Mouse (Mus musculus) kidney, embryonic 14.5 days (tissue): Measurements from ENCODE around the gene Ank2. TPM values are rescaled to one million over a fixed set of nuclear protein-coding genes. Genes with fewer than 3 reads are reported as not detected.
A peak's percentile ranks its signal among the peaks of the same experiment; 100 is the strongest.
"Not testable (repeated sequence)": the region's sequence is repeated elsewhere in the genome, so short reads cannot be mapped to it uniquely, and the experiment has no call there.

Source experiments
- ATAC-seq: fragments of 200-750 bp; cut with Nextera tagmentation; 2 replicates; pipeline ENCODE4 v1.8.0; 2017; ENCODE audit warnings: moderate number of reproducible peaks, mild to moderate bottlenecking, moderate TSS enrichment, moderate library complexity; ENCODE audit not compliant: low FRiP score, low TSS enrichment
- H3K27ac ChIP-seq: fragments of 300-500 bp; sonication (generic); 2 replicates; pipeline ENCODE4 v1.5.1; 2014; ENCODE audit warnings: low read depth, mild to moderate bottlenecking, low read length, moderate library complexity, mixed read lengths
- H3K27me3 ChIP-seq: fragments of 300-500 bp; sonication (generic); 2 replicates; pipeline ENCODE4 v1.6.1; 2014; ENCODE audit warnings: mild to moderate bottlenecking, low read length; ENCODE audit not compliant: control insufficient read depth, insufficient read depth
- H3K36me3 ChIP-seq: fragments of 300-500 bp; sonication (generic); 2 replicates; pipeline ENCODE4 v1.6.1; 2014; ENCODE audit warnings: low read length, mixed read lengths; ENCODE audit not compliant: control insufficient read depth, insufficient read depth
- H3K4me1 ChIP-seq: fragments of 300-500 bp; sonication (generic); 2 replicates; pipeline ENCODE4 v1.6.1; 2014; ENCODE audit warnings: low read length, mixed read lengths; ENCODE audit not compliant: control insufficient read depth, insufficient read depth
- H3K4me2 ChIP-seq: fragments of 300-500 bp; sonication (generic); replicated peaks from 2 replicates; pipeline ENCODE4 v1.6.1; 2014; ENCODE audit warnings: low read depth, mild to moderate bottlenecking, low read length
- H3K4me3 ChIP-seq: fragments of 300-500 bp; sonication (generic); 2 replicates; pipeline ENCODE4 v1.5.1; 2014; ENCODE audit warnings: mild to moderate bottlenecking, low read length
- H3K9ac ChIP-seq: fragments of 300-500 bp; sonication (generic); 2 replicates; pipeline ENCODE4 v1.6.1; 2014; ENCODE audit warnings: low read depth, mild to moderate bottlenecking, low read length, moderate library complexity
- H3K9me3 ChIP-seq: fragments of 300-500 bp; sonication (generic); 2 replicates; pipeline ENCODE4 v1.6.1; 2016; ENCODE audit warnings: low read length; ENCODE audit not compliant: control insufficient read depth
- WGBS: fragments of 180-500 bp; shearing (Covaris S2); extraction: QIAGEN DNeasy Blood & Tissue Kit; methylation state at CpG from one replicate; pipeline ENCODE4 v1.1.7; 2014; 5-methylcytosine and 5-hydroxymethylcytosine counted together
- polyA plus RNA-seq: library from polyadenylated mRNA; unstranded; fragments of >200 nt; fragmentation: Nextera tagmentation; extraction: Ambion mirVana; gene quantifications from 2 replicates; pipeline ENCODE4 v1.2.1, GENCODE M21; 2014

Gene Ank2
- polyA plus RNA-seq, 1 experiment from 2014 or later: 11.5 TPM

- 17% methylated on average over 23 of the region's 23 CpGs for WGBS
- no peak overlapping the region for H3K27ac ChIP-seq
Observed at GRCm38 (mm10) chr3:127408684-127409550, 90.2 kb downstream of the Ank2 start.

DNA sequence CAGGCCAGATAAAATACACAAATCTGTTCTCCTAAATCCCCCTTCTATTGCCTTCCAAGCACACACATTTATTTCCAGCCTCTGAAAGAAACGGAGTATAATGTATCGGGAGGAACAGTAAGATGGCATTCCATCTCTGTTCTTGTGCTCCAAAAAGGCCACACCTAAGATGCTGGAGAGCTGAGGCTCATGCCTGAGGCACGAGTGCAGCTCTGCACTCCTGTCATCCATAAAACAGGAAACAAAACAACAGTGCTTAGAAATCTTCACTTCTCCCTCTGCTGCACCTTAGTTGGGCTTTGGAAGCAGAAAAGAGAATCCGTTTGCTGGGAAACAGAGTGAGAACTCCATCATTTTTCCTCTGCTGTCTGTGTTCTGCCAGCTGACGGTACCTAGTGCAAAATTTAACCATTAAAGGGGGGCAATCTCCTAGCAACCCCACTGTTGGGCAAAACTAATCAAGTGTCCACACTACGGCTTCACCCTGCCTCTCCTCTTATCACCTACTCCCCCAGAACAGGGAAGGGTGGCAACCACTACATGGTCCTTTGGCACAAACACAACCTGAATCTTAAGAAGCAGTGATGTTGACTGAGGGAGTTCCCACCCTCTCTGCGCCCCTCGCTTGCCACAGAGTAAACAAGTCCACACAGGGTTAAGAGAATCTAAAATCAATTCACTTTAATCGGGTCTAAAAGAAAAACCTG lies 91.1 kb downstream of the Ank2 start:
- H3K4me2 ChIP-seq: peak overlapping the region; percentile 68
- peaks cover 6% of the 10 kb centered on the region; the same call in 1 of the 2 replicates for H3K4me1 ChIP-seq
- no peak overlapping the region for H3K27ac ChIP-seq
- peak overlapping the region; percentile 53 for H3K9ac ChIP-seq
- H3K36me3 ChIP-seq: no peaks in the 10 kb centered on the region
- WGBS: 14% methylated on average over 9 of the region's 9 CpGs
- no peaks in the 10 kb centered on the region for H3K27me3 ChIP-seq
- H3K9me3 ChIP-seq: no peaks in the 10 kb centered on the region
- H3K4me3 ChIP-seq: peak overlapping the region; percentile 41
- ATAC-seq: 0 out of 2 replicates have a peak, but pooled peaks have one; percentile 34

More at GRCm38 (mm10) chr3:127408684-127409550, 90.2 kb downstream of the Ank2 start:
- H3K27me3 ChIP-seq: no peaks in the 10 kb centered on the region
- peak overlapping the region; percentile 68 for H3K4me2 ChIP-seq
- peak; percentile 97 for ATAC-seq
- peak overlapping the region; percentile 41 for H3K4me3 ChIP-seq
- H3K36me3 ChIP-seq: no peaks in the 10 kb centered on the region
- H3K9ac ChIP-seq: peak overlapping the region; percentile 53; the same call in 1 of the 2 replicates
- peaks cover 6% of the 10 kb centered on the region; the same call in 1 of the 2 replicates for H3K4me1 ChIP-seq
- no peaks in the 10 kb centered on the region for H3K9me3 ChIP-seq

DNA sequence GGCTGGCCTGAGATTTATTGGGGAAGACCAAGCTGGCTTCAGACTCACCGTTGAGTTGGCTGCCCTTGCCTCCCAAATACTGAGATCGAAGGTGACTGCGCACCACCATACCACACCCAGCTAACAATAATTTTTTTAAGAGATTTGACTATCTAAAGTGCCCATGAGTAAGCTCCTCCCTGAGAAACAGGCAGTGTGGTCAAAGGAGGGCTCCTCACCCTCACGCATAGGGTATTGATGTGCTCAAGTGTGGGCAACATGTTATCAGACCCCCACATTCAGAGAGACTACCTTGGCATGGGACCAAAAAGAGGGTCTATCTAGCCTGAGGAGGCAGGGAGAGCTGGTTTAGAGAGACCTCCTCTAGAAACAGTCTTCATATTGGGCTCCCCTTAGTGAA lies 92.3 kb downstream of the Ank2 start:
- ATAC-seq: no peak
- Histone ChIP-seq H3K4me1 (peaks cover 6% of the 10 kb centered on the region; the same call in 1 of the 2 replicates), H3K9me3 (no peaks in the 10 kb centered on the region), H3K4me3 (no peak overlapping the region), H3K9ac (no peak overlapping the region), H3K27ac (no peak overlapping the region), H3K36me3 (no peaks in the 10 kb centered on the region), H3K27me3 (no peaks in the 10 kb centered on the region), H3K4me2 (no peak overlapping the region)
- WGBS: 97% methylated on average over 4 of the region's 4 CpGs

- H3K4me2 ChIP-seq: no peak overlapping the region
- H3K36me3 ChIP-seq: no peaks in the 10 kb centered on the region
- 69% methylated on average over 3 of the region's 3 CpGs for WGBS
- no peak overlapping the region for H3K27ac ChIP-seq
- no peaks in the 10 kb centered on the region for H3K9me3 ChIP-seq
- ATAC-seq: no peak
- H3K9ac ChIP-seq: no peak overlapping the region
- H3K4me1 ChIP-seq: peaks cover 6% of the 10 kb centered on the region; the same call in 1 of the 2 replicates
- no peaks in the 10 kb centered on the region for H3K27me3 ChIP-seq
- H3K4me3 ChIP-seq: no peak overlapping the region
Observed at GRCm38 (mm10) chr3:127404371-127404770, 94.8 kb downstream of the Ank2 start.

DNA sequence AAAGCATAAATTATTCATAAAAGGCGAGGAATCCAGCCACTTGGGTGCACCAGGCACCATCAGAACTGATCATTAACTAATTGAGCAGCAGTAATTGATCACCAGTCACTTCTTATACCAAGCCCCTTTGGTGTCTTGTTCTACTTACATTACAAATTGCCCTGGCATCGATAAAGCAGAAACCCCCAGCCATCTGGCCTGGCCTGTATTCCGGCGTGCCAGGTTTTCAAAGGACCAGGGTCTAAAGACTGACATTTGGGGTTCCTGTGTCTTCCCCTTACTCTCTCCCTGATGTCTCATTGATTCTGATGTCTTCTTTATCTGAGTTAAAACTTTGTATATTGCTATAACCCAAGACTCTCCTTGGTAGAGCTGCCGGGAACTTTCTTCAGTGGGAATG lies 98.2 kb downstream of the Ank2 start:
- 91% methylated on average over 5 of the region's 5 CpGs for WGBS
- no peaks in the 10 kb centered on the region for H3K36me3 ChIP-seq
- no peaks in the 10 kb centered on the region for H3K4me1 ChIP-seq
- no peaks in the 10 kb centered on the region for H3K9me3 ChIP-seq
- H3K27ac ChIP-seq: no peak overlapping the region
- H3K4me2 ChIP-seq: no peak overlapping the region
- no peaks in the 10 kb centered on the region for H3K27me3 ChIP-seq
- ATAC-seq: no peak
- no peak overlapping the region for H3K9ac ChIP-seq
- no peak overlapping the region for H3K4me3 ChIP-seq

DNA sequence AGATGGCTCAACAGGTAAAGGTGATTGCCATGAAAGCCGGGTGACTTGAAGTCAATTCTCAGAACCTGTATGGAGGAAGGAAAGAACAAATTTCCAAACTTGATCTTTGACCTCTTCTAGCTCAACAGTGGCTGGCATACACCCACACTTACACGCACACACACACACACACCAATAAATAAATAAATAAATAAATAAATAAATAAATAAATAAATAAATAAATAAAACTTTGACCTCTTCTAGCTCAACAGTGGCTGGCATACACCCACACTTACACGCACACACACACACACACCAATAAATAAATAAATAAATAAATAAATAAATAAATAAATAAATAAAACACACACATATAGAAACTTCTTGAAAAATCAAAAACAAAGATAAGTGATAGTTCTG lies 98.7 kb downstream of the Ank2 start:
- 97% methylated on average over 3 of the region's 3 CpGs for WGBS
- not testable (repeated sequence) for H3K9me3 ChIP-seq, H3K4me3 ChIP-seq, H3K27me3 ChIP-seq, H3K9ac ChIP-seq, ATAC-seq, H3K27ac ChIP-seq, H3K4me2 ChIP-seq, H3K36me3 ChIP-seq, H3K4me1 ChIP-seq

- Histone ChIP-seq H3K4me1 (no peaks in the 10 kb centered on the region), H3K4me2 (no peak overlapping the region)
- 97% methylated on average over 9 of the region's 9 CpGs for WGBS
Observed at GRCm38 (mm10) chr3:127397774-127398173, 101.4 kb downstream of the Ank2 start.

GRCm38 (mm10) chr3:127395202-127395601 lies 103.9 kb downstream of the Ank2 start:
- no peak for ATAC-seq
- Histone ChIP-seq H3K27me3 (no peaks in the 10 kb centered on the region), H3K9ac (no peak overlapping the region), H3K27ac (no peak overlapping the region), H3K4me1 (no peaks in the 10 kb centered on the region), H3K4me2 (no peak overlapping the region), H3K9me3 (no peaks in the 10 kb centered on the region), H3K36me3 (no peaks in the 10 kb centered on the region), H3K4me3 (no peak overlapping the region)
- 88% methylated on average over 8 of the region's 8 CpGs for WGBS

More at GRCm38 (mm10) chr3:127397774-127398173, 101.4 kb downstream of the Ank2 start:
- ATAC-seq: no peak
- no peaks in the 10 kb centered on the region for H3K36me3 ChIP-seq
- H3K27me3 ChIP-seq: no peaks in the 10 kb centered on the region
- no peak overlapping the region for H3K9ac ChIP-seq
- H3K4me3 ChIP-seq: no peak overlapping the region
- H3K9me3 ChIP-seq: no peaks in the 10 kb centered on the region
- H3K27ac ChIP-seq: no peak overlapping the region
